Mouse (Mus musculus) MEL-GATA-1-ER (cell line): ENCODE measurements around the gene Cd180.

Source experiments
- DNase-seq: peaks from one replicate; pipeline ENCODE4 v3.0.0-alpha.2; 2012; ENCODE audit warnings: low read depth; ENCODE audit errors: extremely low read depth

The Cd180 gene

GRCm38 (mm10) chr13:102775506-102775905 is 82.1 kb downstream of the Cd180 start:
- DNase-seq, result no peak

DNA sequence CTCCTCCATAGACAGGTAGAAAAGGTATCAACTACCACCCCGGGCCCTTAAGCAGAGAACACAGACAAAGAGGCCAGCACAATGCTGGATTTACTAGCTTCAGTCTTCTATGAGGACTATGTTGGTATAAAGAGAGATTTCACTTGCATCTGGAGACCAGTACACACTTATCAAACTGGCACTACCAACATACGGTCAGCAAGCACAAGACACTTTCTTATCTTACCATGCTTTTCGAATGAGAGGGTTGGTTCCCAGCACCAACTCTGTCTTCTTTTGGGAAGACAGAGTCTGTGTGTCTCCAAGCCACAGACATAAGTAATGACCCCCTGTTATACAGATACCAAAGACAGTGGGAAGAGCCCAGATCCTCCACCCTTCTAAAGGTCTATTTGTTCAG is 85.5 kb downstream of the Cd180 start:
- DNase-seq, result no peak

DNA sequence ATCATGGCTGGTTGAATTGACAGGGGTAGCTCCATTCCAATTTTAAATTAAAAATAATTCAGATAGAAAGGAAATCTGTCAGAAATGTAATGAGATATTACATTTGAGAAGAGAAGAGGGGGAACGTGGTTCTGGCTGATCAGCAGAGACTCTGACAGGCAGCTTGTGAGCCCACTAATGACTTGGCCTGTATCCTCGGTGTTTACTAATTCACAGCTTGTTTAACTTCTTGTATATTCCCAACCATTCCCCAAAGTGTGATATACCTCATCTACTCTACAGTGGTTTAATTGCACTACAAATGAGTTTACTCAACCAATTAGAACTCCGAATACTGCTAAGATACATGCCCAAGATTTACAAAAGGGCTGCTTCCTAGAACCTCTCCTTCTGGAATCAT is 85.9 kb downstream of the Cd180 start:
- no peak for DNase-seq

DNA sequence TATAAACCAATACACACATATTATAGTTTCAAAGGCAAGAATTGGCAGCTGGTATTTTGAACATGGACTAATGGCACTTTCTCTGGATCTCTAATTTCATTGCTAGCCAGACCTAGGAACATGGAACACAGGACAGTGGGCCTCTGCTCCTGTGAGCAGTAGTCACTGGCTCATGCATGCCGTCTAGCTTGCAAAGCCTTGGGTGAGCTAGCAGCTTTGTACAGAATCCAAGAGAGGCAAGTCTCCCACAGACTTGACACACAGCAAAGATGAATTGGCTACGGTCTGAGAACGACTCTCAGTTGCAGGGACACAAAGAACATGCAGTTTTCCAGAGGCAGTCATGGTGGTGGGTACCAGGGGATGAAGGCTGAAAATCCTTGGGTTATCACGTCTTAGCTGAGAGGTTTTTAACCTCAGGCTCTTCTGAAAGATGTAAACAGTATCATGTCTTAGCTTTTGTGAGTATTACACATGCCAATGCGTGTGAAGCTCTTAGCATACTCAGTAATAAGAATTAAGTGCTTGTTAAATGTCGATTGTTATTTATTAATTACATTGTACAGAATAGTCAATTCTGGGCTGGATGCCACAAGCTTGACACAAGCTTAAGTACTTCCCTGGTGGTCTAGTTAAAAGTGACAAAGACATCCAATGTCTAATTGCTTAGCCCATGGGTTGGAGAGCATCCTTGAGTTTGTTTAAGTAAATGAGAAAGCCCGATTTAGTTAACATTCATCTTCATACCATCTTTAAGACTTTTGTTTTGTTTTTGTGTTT is 90.4 kb downstream of the Cd180 start:
- no peak for DNase-seq

DNA sequence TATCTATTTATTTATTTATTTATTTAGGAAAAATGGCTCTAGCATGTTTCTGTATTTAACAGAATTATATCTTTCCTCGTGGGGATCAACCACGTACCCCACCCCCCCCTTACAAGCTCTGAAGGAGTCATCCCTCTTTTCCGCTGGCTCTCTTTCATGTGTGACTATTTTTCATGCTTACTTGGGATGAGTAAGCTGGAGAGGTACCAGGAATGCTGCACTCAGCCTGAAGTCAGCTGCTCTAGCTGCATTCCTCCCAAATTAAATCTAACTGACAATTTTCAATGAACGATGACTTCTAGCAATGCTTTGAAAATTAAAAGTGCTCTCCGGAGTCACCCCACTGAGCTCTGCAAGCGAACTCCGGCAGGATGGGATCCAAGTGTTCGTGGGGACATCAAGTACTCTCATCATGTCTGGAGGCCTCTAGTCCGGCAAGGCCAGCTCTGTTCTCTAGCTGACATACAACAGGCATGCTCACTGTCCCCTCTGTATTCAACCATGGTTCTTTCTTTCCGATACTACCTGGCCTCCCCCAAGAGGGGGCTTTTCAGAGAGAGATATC is 93.4 kb downstream of the Cd180 start:
- no peak for DNase-seq
